Mouse (Mus musculus): ENCODE data around the gene Stk35. TPM values are rescaled to one million over a fixed set of nuclear protein-coding genes. Genes with fewer than 3 reads are reported as not detected.
"Not testable (repeated sequence)": the region's sequence is repeated elsewhere in the genome, so short reads cannot be mapped to it uniquely, and the experiment has no call there.

Gene Stk35
- total RNA-seq, 1 experiment from 2014 or later: 8.3 TPM

DNA sequence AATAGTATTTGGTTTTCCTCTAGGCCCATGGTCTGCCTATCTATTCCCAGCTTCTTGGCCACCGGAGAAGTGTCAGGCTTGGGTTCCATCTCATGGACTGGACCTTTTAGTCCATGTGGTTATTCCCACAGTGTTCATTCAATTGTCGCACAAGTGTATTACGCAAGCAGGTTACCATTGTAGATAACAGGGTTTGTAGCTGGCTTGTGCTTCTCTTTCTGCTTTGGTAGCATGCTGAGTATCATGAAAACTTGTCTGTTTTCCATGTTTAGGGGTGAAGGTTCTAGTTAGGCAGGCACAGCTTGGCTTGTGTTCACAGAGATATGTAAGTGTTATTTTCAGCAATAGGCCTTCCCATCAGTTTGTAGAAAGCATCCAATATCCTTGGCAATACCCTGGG, 25.8 kb downstream of the Stk35 start:
- ATAC-seq (ENCODE audit: extremely low read depth, insufficient number of reproducible peaks, low FRiP score, poor library complexity, severe bottlenecking): no peak

DNA sequence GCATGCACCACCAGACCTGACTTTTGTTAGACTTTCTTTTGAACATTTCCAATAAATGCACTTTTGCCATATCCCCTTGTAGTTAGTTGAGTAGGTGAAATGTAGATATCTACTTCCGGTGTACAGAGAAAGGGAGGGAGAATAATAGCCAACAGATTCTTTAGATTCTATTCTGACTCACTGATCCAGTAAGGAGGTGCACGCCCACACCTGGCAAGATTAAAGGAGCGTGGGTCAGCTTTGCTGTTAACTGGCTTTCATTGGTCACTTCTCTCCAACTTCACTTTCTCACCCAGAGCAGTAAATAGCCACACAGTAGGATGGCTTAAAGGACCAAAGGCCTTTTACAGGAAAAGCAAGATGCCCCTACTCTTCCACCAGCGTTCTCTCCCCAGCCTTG, 32.7 kb downstream of the Stk35 start:
- ATAC-seq (ENCODE audit: extremely low read depth, insufficient number of reproducible peaks, low FRiP score, poor library complexity, severe bottlenecking): no peak

DNA sequence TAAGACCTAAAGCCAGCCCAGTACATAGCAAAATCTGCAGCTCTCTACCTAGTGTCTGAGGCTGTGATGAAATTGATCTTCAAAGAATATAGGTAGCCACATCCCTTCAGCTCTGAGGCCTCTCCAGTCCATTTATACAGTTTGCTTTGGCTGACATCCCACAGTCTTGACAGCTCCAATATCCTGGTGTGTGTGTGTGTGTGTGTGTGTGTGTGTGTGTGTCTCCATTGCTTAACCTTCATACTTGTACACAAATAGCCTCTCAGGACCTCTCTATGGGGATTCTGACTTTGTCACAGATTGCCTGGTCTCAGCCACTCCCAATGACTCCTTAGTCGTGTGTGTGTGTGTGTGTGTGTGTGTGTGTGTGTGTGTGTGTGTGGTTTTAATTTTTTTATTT, 33.9 kb downstream of the Stk35 start:
- ATAC-seq (ENCODE audit: extremely low read depth, insufficient number of reproducible peaks, low FRiP score, poor library complexity, severe bottlenecking): no peak

DNA sequence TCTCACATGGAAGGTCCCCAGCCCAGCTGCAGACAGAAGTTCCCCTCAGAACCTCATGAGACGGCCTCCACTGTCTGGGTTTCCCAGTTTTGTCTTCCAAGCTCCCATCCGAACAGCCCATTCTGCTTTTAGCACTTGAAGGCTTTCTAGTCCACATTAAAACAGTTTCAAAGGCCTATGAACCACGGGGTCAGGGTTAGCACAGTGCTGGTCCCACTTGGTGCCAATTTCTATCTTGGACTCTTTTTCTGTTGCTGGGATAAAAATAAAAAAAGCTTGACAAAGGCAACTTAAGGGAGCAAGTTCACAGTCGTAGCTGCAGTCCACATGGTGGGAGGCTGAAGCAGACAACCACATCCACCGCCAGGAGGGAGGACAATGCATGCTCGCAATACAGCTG, 34.6 kb downstream of the Stk35 start:
- ATAC-seq (ENCODE audit: extremely low read depth, insufficient number of reproducible peaks, low FRiP score, poor library complexity, severe bottlenecking): no peak

DNA sequence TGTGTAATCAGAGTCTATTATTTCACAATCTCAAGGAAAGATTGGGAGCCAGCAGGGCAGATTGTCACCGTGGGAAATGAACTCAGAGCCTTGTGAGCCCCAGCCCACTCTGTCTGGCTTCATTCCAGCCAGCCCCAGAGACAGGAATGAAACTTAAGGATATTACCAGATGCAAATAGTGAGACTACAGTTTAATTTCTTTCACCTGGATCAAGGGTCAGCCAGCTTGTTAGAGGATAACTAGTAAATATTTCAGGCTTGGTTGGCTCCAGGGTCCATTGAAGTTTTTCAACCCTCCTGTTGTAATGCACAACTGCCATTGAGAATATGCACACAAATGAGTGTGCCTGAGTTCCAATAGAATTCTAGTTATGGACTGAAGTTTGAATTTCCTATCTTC, 36.6 kb downstream of the Stk35 start:
- no peak for ATAC-seq (ENCODE audit: extremely low read depth, insufficient number of reproducible peaks, low FRiP score, poor library complexity, severe bottlenecking)

DNA sequence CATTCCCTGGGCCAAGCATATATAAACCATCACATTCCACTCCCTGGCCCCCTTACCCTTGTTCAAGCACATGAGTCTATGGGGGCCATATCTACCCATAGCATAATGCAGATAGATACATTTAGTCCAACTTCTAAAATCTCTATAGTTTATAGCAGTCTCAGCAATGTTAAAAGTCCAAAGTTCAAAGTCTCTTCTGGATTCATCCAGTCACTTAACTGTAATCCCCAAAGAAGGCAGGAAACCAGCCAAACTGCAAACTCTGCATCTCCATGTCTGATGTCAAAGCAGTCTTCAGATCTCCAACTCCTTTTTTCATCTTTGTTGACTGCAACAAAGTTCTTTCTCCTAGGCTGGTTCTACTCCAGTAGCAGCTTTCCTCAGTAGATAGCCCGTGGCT, 38.0 kb downstream of the Stk35 start:
- ATAC-seq (ENCODE audit: extremely low read depth, insufficient number of reproducible peaks, low FRiP score, poor library complexity, severe bottlenecking): no peak

DNA sequence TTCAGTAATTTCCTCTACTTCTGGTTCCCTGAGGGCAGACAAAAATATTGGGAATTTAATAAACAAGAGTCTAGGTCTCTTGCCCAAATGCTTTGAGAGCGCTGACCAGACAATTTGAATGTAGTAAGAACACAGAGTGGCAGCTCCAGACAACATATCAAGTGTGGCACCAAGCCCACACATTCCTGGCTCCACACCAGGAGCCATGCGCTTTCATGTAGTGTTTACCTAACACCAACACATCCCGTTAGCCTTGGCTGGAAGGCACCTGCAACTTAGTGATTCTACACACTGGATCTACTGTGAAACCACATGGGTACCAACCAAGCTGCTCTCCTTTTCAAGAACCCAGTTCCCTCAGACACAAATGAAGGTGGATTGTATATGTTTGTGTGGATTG, 45.5 kb downstream of the Stk35 start:
- ATAC-seq (ENCODE audit: extremely low read depth, insufficient number of reproducible peaks, low FRiP score, poor library complexity, severe bottlenecking): no peak

DNA sequence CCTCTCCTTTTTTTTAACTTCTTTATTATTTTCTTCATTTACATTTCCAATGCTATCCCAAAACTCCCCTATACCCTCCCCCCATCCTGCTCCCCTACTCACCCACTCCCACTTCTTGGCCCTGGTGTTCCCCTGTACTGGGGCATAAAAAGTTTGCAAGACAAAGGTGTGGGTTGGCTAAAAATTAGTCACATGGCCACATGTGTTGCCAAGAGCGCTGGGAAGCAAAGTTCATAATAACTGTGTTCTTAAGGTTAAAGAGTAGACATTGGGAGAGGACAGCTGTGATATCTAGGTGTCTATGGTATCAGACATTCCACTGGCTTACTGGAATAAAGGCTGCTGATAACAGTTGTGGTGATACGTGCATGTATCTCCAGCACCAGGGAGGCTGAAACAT, 46.2 kb downstream of the Stk35 start:
- no peak for ATAC-seq (ENCODE audit: extremely low read depth, insufficient number of reproducible peaks, low FRiP score, poor library complexity, severe bottlenecking)

DNA sequence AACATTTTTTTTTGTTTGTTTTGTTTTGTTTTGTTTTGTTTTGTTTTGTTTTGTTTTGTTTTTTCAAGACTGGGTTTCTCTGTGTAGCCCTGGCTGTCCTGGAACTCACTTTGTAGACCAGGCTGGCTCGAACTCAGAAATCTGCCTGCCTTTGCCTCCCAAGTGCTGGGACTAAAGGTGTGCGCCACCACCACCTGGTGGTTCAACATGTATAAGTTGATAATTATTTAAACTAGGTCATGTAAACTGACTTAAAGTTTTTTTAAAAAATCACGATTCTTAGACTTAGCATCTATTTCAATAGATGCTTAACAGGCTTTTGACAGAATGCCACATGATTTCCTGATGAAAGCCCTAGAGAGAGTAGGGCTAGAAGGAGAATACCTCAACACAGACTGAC, 48.8 kb downstream of the Stk35 start:
- not testable (repeated sequence) for ATAC-seq (ENCODE audit: extremely low read depth, insufficient number of reproducible peaks, low FRiP score, poor library complexity, severe bottlenecking)

DNA sequence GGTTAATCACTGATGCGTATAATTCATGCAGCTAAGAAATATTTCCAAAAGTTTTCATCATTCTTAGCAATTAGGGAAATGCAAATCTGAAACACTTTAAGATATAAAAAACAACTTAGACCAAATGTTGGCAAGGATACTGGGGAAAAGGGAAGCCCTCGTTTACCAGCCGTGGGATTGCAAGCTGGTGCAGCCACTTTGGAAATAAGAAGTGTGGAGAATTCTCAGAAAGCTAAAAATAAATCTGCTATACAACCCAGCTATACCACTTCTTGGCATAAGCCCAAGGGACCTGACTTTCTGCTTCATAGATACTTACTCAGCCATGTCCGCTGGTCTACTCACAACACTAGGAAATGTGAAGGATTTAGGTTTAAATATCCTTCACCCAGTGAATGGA, 51.2 kb downstream of the Stk35 start:
- no peak for ATAC-seq (ENCODE audit: extremely low read depth, insufficient number of reproducible peaks, low FRiP score, poor library complexity, severe bottlenecking)

DNA sequence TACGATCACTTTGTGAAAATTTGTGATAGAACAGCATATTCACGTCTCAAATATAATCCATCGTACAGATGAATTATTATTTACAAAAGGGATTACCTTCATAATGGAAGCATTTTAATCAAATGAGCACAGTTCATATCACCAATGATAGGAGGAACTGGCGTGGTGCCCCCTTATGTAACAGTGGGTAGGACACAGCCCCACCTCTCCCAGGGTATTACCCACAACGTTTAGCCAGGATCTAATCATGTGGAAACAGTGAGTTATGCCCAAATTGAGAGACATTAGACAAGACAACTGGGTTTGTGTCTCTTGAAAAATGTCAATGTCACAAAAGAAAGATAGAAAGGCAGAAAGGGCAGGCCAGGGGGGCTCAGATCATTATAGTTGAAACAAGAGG, 62.9 kb downstream of the Stk35 start:
- no peak for ATAC-seq (ENCODE audit: extremely low read depth, insufficient number of reproducible peaks, low FRiP score, poor library complexity, severe bottlenecking)

DNA sequence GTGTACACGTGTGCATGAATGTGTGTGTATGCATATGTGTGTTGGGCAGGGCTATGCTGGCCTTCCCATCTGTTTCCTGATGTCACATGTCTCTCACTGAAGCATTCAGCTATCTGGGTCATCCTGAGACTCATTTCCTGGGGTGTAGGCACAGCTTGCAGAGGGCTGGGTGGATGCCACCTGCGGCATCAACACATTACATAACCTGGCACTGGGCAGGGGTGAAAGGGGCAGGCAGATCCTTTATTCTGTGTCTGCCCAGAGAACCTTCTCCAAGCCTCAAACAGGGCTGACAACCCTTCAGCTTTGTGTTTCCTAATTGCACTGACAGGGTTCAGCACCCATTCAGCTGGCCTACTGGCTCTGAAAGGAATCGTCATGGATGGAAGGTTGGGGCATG, 64.6 kb downstream of the Stk35 start:
- no peak for ATAC-seq (ENCODE audit: extremely low read depth, insufficient number of reproducible peaks, low FRiP score, poor library complexity, severe bottlenecking)

DNA sequence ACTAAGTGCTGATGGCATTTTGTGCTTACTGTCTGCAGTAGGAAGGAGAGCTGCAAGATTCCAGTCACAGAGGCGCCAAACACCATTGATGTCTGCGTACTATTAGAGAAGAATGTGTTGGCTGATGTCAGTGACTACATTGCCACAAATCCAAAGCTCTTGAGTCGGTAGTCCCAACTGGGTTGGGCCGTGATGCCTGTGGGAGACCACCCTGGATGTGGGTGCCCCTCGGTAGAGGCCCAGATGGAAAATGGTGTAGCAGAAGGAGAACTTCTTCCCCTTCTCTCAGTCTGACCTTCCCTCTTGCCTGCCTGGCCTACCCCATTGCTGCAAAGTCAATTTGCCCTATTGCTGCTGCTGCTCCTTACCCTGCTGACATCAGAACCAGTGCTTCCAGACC, 68.8 kb downstream of the Stk35 start:
- no peak for ATAC-seq (ENCODE audit: extremely low read depth, insufficient number of reproducible peaks, low FRiP score, poor library complexity, severe bottlenecking)

DNA sequence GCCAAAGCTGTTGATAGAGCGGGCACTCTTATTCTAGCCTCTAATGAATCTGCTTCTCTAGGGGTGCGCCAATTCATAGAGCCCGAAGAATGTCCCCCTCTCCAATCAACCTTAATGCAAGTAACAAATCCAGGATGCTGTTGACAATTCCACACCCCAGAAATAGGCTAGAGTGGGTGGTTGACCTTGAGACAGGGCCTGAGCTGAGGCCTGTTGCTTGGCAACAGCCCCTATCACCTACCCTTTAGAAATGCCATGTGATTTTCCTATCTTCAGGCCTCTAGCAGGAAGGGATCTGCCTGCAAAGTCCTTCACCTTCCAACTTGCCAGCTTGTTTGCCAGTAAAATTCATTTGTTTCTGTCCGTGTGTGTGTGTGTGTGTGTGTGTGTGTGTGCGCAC, 70.9 kb downstream of the Stk35 start:
- ATAC-seq (ENCODE audit: extremely low read depth, insufficient number of reproducible peaks, low FRiP score, poor library complexity, severe bottlenecking): no peak

DNA sequence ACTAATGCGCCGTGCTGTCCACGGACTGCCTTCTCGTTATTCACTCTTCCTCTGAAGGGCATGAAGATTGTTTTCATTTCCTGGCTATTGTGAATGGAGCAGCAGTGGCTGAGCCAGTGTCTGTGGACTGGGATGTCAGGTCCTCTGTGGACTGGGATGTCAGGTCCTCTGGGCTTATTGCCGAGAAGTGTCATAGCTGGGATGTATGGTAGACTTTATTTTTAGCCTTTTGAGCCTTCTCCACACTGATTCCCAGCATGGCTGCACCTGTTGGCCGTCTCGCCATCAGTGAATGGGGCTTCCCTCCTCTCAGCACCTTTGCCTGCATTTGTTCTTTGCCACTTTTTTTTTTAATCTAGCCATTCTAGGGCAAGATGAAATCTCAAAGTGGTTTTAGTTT, 71.8 kb downstream of the Stk35 start:
- no peak for ATAC-seq (ENCODE audit: extremely low read depth, insufficient number of reproducible peaks, low FRiP score, poor library complexity, severe bottlenecking)

DNA sequence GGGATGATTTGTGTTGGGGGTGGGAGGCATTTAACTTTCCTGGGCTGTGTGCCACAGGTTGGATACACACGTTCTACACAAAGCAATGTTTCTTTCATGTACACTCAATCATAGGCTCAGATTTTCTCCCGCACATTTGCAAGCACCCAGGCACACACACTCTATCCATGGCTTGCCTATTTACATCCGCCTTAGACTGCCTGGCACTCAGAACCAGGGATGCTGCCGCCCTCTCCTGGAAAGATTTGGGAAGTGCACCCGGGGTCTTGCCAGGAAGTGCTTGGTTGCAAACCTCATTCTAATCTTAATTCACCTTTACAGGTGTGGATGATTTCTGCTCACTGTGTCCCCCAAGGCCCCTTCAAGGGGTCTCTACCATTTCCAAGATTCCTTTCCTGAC, 73.2 kb downstream of the Stk35 start:
- peak; percentile 87 for ATAC-seq (ENCODE audit: extremely low read depth, insufficient number of reproducible peaks, low FRiP score, poor library complexity, severe bottlenecking)

DNA sequence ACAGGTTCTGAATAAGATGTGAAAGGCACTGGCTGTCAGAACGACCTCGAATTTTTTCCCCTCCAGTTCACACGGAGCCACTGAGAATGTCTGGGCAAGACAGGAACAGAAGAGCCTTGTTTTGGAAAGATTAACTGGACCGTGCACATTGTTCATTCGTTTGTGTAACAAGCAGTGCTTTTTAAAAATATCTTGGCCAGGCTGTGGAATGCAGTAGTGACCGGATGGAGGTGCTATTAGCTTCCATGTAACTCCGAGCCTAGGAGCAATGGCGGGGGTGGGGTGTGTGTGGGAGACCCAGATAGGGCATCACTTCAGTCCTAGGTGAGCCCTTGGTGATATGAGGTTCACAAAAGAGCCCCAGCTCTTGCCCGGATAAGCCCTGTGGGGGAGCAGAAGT, 73.8 kb downstream of the Stk35 start:
- no peak for ATAC-seq (ENCODE audit: extremely low read depth, insufficient number of reproducible peaks, low FRiP score, poor library complexity, severe bottlenecking)

DNA sequence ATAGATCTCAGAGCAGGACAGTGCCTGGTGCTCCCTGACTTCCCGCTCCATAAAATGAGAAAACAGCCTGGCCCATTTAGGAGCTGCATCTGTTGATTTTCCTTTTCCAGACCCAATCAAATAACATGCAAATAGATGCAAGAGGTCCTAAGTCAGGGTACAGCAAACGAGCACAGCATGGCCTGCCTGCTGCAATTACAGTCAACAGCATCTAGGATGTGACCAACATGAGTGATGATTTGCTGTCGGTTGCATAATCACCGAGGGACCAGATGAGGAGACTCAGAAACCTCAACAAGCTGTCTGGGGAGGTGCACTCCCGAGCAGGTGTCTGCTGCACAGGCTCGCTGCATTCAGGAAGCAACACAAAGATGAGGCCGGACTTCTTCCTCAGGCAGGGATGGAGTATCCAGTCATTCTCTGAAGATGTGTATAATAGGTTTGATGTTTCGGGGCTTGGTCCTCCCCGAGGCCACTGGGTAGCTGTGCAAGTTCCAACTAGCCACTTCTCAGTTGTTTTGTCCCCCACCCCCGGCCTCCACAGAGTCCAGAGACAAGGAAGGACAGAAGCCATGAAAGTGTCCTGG, 74.3 kb downstream of the Stk35 start:
- no peak for ATAC-seq (ENCODE audit: extremely low read depth, insufficient number of reproducible peaks, low FRiP score, poor library complexity, severe bottlenecking)

DNA sequence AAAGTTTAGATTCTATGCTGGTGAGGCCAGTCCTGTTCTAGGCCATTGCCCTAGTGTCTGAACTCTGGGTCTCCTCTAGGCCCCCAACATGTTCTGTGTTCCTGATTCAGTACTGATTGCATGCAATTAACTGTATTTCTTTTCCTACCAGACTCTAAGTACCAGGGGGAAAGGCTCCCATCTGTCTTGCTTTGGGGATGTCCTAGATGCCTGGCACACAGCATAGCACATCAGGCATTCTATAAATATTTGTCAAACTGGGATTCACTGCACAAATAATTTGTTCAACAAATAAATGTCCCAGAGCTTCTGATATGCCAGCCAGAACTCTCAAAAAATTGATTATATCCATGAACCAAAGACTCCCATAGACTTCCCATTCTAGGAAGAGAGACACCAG, 76.6 kb downstream of the Stk35 start:
- ATAC-seq (ENCODE audit: extremely low read depth, insufficient number of reproducible peaks, low FRiP score, poor library complexity, severe bottlenecking): no peak

DNA sequence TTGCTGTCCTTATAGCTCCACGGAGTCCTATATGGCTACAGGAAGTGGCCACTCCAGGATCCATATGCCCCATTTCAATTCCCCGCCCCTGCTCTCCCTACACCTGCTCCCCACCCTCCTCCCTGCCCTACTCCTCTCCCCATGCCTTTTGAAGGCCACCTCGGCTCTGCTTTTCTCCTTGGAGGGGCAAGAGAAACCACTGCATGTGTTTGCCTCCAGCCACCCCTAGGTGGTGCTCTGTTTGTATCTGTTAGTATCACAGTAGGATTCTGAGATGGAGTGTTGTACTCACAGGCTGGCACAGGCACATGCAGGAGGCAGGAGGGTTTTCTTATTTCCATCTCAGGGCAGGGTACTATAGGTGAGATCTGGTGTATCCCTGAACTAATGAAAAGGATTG, 79.5 kb downstream of the Stk35 start:
- ATAC-seq (ENCODE audit: extremely low read depth, insufficient number of reproducible peaks, low FRiP score, poor library complexity, severe bottlenecking): peak; percentile 86

DNA sequence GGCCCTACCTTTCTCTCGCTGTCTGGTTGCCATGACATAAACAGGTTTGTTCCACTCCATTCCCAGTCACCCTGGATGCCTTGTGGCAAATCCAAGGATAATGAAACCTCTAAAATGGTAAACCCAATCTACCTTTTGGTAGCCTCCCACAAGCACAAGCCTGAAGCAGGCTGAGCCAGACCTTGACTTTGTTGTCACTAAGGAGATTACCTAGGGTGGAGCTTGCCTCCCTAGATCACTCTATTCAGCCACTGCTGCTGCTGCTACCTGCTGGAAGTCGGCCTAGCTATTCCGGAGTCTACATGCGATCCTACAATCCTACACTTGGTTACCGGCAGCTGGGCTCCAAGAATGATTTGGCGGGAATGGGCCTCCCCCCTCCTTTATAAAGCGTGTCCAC, 79.9 kb downstream of the Stk35 start:
- no peak for ATAC-seq (ENCODE audit: extremely low read depth, insufficient number of reproducible peaks, low FRiP score, poor library complexity, severe bottlenecking)

DNA sequence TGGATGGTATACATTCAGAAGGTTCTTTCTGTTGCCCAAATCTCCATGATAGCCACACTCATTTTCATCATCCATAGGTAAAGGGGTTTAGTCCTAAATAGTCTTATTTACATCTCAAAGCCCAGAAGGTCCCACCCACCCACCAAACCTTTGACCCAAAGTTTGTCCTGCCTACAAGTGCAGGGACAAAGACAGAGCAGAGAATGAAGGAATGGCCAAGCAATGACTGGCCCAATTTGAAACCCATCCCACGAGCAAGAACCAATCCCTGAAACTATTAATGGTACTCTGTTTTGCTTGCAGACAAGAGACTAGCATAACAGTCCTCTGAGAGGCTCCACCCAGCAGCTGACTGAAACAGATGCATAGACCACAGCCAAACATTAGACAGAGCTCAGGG, 81.6 kb downstream of the Stk35 start:
- no peak for ATAC-seq (ENCODE audit: extremely low read depth, insufficient number of reproducible peaks, low FRiP score, poor library complexity, severe bottlenecking)

Data from neutrophil, adult 5-6 weeks (primary cell).